Mouse (Mus musculus) E14TG2a.4 (cell line): Measurements from ENCODE around the gene Car7.

ENCODE experiments used
- H3K27me3 ChIP-seq: 2 replicates; pipeline ENCODE4 v1.6.1; 2014; ENCODE audit warnings: low read length, control low read depth; ENCODE audit not compliant: insufficient read depth
- H3K36me3 ChIP-seq: 2 replicates; pipeline ENCODE4 v1.6.1; 2014; ENCODE audit warnings: low read length, control low read depth; ENCODE audit not compliant: insufficient read depth
- H3K4me1 ChIP-seq: replicated peaks from 2 replicates; pipeline ENCODE4 v1.6.1; 2014; ENCODE audit warnings: low read depth, low read length, control low read depth
- H3K4me3 ChIP-seq: replicated peaks from 2 replicates; pipeline ENCODE4 v1.5.1; 2014; ENCODE audit warnings: mild to moderate bottlenecking, low read length
- H3K9me3 ChIP-seq: 2 replicates; pipeline ENCODE4 v1.6.1; 2014; ENCODE audit warnings: low read length, control low read depth
- CTCF ChIP-seq: conservative IDR thresholded peaks from 2 replicates; pipeline ENCODE4 v1.5.1; 2014; ENCODE audit warnings: low read length
- NANOG ChIP-seq: IDR thresholded peaks from 2 replicates; pipeline ENCODE4 v1.6.1; 2014; ENCODE audit warnings: borderline replicate concordance, low read length, mixed read lengths
- POU5F1 ChIP-seq: IDR thresholded peaks from 2 replicates; pipeline ENCODE4 v1.6.1; 2014; ENCODE audit warnings: low read length, borderline replicate concordance

Gene Car7

DNA sequence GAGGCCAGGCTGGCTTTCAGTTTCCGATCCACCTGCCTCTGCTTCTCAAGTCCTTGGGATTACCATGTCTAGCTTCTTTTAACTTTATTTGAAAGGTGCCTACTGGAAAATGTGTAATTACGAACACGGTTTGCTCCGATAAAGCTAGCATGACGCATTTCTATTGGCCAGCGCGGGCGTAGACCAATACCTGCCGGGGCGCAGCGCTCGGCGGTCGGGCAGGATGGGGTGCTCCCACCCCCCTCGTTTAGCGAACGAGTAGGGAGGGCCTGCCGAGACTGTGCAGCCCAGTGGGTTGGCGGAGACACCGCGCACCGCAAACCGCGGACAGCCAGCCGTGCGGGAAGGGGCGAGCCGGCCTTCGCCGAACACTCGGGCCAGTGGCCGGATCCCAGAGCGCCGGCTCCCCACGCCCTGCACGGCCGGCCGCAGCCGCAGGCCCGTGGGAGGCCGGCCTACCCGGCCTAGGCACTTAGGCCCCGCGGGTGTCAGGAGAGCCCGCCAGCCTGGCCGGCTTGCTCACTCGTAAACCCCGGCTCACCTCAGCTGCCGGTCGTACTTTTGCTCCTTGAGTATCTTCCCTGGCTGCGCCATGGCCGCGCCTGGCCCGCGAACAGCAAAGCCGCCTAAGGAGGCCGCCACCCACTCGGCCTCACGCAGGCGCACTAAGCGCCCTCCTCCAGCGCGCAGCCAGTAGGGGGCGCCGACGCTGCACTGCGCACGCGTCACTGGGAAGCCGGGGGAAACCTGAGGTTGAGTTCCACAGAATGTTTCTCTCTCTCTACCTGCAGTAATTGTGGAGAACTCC is at the start of gene Car7, which contains the start of gene Nae1:
TSS of gene Car7 (plus strand) at position 719 of the 808 bp plus-strand sequence.
TSS of gene Nae1 (minus strand) at position 667 of the 808 bp plus-strand sequence.
- peaks cover 19% of the 10 kb centered on the region for H3K27me3 ChIP-seq
- peaks cover 16% of the 10 kb centered on the region for H3K36me3 ChIP-seq
- no peaks in the 10 kb centered on the region for H3K9me3 ChIP-seq
- TF ChIP-seq POU5F1: no peak
- peak; percentile 11; the same call in 1 of the 2 replicates for TF ChIP-seq CTCF
- peaks cover 20% of the 10 kb centered on the region for H3K4me1 ChIP-seq
- H3K4me3 ChIP-seq: peak within 1 kb of the TSS; percentile 97

DNA sequence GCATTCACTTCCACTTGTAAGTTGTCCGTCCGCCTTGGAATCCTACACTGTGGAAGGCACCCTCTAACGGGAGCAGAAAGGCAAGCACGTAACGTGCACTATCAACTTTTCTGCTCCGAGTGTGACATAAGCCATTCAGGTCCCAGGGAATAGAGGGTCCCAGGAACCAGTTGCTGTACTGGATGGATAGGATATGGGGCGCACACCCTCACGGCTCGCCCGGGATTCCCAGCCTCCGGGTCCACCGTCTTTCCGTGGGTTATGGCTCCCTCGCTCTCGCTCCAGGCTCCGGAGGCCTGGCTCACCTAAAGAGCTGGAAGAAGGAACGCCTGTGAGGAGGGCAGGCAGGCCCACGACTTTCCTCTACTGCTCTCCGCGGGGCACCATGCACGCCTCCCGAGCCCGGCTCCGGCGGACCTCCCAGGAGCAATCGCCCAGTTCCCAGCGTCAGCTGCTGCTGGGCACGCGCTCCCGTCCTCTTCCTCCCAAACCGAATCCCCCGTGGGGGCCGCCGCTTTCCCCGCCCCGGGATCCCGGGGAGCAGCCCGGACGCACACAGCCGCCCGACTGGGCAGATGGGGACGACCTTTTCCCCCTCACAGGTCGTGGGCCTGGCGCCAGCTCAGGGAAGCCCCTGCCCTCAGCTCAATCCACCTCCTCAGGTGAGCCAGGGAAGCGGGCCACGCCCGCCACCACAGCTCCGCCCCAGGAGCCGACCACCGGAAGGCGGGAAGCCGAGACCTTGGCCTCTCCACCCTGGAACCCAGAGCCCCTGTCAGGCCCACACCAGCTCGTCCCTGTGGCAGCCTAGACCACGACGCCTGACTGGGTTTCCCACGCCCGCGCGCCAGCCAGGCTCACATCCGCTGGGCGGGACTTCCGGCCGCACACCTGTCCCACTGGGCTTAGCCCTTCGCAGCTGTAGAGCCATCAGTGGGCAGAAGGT is 25.2 kb upstream of the Car7 start, which contains the start of gene Terb1:
TSS of gene Terb1 (minus strand) at position 850 of the 946 bp plus-strand sequence.
- no peak for TF ChIP-seq CTCF
- no peak for TF ChIP-seq NANOG
- no peak for TF ChIP-seq POU5F1

DNA sequence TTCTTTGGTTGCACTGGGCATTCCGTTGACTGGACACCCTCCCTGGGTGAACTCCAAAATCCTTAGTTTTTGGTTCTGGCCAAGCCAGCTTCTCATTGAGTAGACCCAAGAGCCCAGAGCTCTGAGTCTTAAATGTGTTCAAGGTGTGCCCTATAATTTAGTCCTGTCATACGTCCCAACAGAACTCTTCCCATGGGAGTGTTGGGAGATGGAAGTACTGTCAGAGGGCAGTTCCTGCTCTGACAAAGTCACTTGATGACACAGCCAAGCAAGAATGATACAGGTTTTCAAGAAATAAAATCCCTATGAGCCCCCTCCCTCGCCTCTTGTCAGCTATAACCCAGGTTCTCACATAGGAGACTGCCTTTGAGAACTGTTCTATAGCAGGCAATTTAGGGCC is 24.4 kb upstream of the Car7 start:
- Histone ChIP-seq H3K9me3 (no peaks in the 10 kb centered on the region), H3K4me1 (peaks cover 13% of the 10 kb centered on the region), H3K4me3 (peak overlapping the region; percentile 83; the same call in 1 of the 2 replicates), H3K27me3 (peaks cover 4% of the 10 kb centered on the region; the same call in 1 of the 2 replicates), H3K36me3 (peaks cover 20% of the 10 kb centered on the region)
- TF ChIP-seq NANOG (no peak), CTCF (no peak), POU5F1 (no peak)

More for the DNA sequence above, 25.2 kb upstream of the Car7 start, which contains the start of gene Terb1:
- H3K9me3 ChIP-seq: no peaks in the 10 kb centered on the region
- peak within 1 kb of the TSS; percentile 83 for H3K4me3 ChIP-seq
- peaks cover 13% of the 10 kb centered on the region for H3K4me1 ChIP-seq
- peaks cover 12% of the 10 kb centered on the region for H3K36me3 ChIP-seq
- H3K27me3 ChIP-seq: peaks cover 4% of the 10 kb centered on the region; the same call in 1 of the 2 replicates

GRCm38 (mm10) chr8:104517872-104518271 is 16.6 kb upstream of the Car7 start:
- Histone ChIP-seq H3K4me3 (no peak overlapping the region), H3K4me1 (no peaks in the 10 kb centered on the region), H3K27me3 (no peaks in the 10 kb centered on the region), H3K9me3 (no peaks in the 10 kb centered on the region), H3K36me3 (peaks cover 77% of the 10 kb centered on the region)
- TF ChIP-seq NANOG: no peak
- TF ChIP-seq POU5F1: no peak
- TF ChIP-seq CTCF: no peak

DNA sequence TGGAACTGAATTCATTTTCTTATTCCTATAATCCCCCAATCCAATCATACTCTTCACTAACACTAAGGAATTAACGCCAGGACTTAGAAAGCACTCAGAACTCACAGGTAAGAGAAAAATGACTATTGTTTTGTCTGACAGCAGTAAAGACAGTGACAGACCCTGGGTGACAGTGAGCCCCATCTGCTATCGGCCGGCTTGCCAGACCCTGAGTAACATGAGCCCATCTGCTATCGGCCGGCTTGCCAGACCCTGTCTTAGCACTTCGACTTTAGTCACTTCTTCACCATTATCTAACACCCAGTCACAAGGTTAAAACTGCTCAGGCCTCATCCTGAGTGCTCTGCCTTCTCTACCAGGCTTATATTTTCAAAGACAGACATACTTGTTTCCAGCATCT is 4.8 kb upstream of the Car7 start:
- H3K9me3 ChIP-seq: no peaks in the 10 kb centered on the region
- peaks cover 45% of the 10 kb centered on the region for H3K36me3 ChIP-seq
- H3K4me1 ChIP-seq: peaks cover 10% of the 10 kb centered on the region
- H3K4me3 ChIP-seq: no peak overlapping the region
- H3K27me3 ChIP-seq: no peaks in the 10 kb centered on the region
- TF ChIP-seq POU5F1: no peak
- no peak for TF ChIP-seq NANOG
- no peak for TF ChIP-seq CTCF

DNA sequence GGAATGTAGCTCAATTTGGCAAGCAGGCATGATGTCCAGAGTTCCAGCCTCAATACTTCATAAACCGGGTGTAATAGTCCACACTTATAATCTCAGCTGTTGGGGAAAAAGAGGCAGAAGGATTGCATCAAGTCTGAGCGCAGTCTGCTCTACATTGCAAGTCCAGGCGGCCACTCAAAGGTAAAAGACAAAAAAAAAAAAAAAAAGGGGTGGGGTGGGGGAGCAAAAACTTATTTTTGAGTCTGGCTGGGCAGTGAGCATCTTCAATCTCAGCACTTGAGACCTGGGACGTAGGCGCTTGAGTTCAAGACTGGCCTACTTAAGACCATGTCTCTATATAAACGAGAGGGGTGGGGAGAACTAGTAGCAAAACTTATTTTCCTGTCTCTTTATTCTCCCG is 938 bp upstream of the Car7 start:
- H3K27me3 ChIP-seq: peaks cover 13% of the 10 kb centered on the region
- no peaks in the 10 kb centered on the region for H3K9me3 ChIP-seq
- peaks cover 20% of the 10 kb centered on the region for H3K4me1 ChIP-seq
- peak overlapping the region; percentile 97 for H3K4me3 ChIP-seq
- TF ChIP-seq POU5F1 (no peak), NANOG (no peak), CTCF (no peak)
- peaks cover 17% of the 10 kb centered on the region for H3K36me3 ChIP-seq

DNA sequence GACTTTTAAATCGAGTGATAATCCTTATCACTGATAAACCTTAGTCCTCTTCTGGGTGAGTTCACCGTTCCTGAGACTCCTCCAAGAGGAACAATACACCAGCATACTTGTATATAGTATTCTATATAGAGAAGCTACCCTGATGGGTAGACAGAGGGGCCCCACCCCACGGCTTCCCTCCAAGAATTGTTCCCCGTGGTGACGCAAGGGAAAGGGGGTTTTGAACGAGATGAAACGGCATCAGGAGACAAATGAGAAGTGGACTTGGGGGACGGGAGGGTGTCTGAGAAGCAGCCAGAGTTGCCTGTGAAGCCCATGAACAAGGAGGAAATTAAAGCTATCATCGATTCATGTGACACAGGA is 271 bp downstream of the Car7 start:
- no peaks in the 10 kb centered on the region for H3K9me3 ChIP-seq
- H3K27me3 ChIP-seq: peaks cover 25% of the 10 kb centered on the region
- H3K4me1 ChIP-seq: peaks cover 20% of the 10 kb centered on the region
- H3K36me3 ChIP-seq: peaks cover 10% of the 10 kb centered on the region
- peak overlapping the region; percentile 97 for H3K4me3 ChIP-seq
- TF ChIP-seq CTCF (no peak; the same call in 1 of the 2 replicates), POU5F1 (no peak), NANOG (no peak)

DNA sequence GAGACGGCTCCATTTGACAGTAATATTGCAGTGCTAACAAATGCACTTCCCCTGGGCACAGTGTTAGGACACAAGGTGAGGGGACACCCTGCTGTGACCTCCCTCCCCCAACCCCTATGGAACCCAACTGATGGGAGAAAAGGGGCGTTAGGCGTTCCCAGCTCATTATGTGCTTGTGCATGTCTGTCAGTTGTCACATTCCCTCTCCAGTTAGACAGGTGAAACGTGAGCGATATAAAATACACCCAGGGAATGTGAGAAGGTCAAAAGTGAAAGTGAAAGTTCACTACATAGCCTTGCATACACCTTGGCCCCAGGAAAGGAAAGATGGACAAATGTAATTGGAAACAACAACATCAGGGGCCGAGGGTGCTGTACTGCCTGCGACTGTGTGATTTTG is 889 bp downstream of the Car7 start:
- Histone ChIP-seq H3K4me1 (peaks cover 25% of the 10 kb centered on the region), H3K9me3 (no peaks in the 10 kb centered on the region), H3K27me3 (peaks cover 31% of the 10 kb centered on the region), H3K4me3 (no peak overlapping the region), H3K36me3 (peaks cover 4% of the 10 kb centered on the region)
- TF ChIP-seq CTCF (no peak), POU5F1 (no peak)
